Mouse (Mus musculus) inflammation-experienced regulatory T-cells (primary cell): ENCODE data around the gene Id3. TPM values are rescaled to one million over a fixed set of nuclear protein-coding genes. Genes with fewer than 3 reads are reported as not detected.

Experiments
- polyA plus RNA-seq, 2 experiments: library from polyadenylated mRNA; unstranded; fragments of 100-300 nt; shearing (Covaris generic); gene quantifications; one replicate each; pipeline ENCODE4 v1.2.1; 2017

Id3 gene
- 100 to 1,000 TPM; 145 to 201 TPM for polyA plus RNA-seq

DNA sequence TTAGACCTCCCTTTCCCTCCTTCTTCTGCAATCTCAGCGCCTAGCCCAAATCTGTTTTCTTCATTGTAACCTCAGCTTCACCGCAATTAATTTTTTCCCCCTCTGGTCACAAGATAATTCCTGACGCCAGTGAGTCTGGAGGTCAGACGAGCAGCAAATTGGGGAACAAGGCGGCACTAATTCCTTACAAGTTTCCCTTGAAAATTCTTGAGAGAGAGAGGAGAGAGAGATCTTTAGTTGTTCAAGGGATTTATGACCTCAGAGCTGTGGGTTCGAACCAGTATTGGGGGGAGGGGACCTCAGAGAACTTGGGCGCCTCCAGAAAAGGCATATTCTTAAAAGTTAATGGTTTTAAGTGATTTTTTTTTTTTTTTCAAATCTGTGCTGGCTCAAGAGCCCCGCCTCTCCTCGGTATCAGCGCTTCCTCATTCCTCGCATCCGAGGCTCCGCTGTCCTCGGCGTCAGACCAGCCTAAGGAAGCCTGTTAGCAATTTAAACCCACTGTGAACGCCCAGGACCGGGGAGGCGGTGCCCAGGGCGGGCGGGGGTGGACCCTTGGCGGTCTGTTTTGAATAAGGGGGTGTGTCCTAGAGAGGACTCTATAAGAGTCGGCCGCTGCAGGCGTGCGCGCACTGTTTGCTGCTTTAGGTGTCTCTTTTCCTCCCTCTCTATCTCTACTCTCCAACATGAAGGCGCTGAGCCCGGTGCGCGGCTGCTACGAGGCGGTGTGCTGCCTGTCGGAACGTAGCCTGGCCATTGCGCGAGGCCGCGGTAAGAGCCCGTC is at the start of gene Id3:
Gene Id3 (plus strand): TSS at position 305 of the 784 bp plus-strand sequence.

DNA sequence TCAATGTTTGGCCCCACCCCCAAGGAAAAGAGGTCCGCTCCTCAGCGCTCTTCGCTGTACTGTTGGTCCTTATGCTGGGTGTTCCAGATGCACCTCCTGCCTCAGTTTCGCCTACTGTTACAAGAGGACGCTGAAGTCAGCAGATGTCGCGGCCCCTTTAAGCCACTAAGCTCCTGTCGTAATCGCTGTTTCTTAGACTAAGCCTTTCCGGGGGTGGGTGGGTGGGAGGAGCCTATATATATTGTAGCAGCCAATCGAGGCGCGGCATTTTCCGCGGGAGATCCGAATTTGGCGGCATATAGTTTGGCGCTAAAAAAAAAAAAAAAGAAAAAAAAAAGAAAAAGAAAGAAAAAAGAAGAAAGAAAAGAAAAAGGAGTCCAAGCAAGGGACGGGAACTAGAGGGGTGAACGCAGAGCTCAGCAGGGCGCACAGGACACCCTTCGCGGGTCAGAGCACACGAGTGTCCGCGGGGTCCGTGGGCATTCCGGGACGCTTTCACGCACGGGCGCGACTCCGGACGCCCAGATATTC is 28.8 kb downstream of the Id3 start, which contains the start of gene E2f2:
Gene E2f2 (plus strand): TSS at position 384 of the 531 bp plus-strand sequence.

Other genes with a start within 250 kb of the Id3 start
- 10 to 100 TPM; 13.2 to 14.8 TPM for gene Cnr2, start 248.1 kb upstream of the Id3 start, polyA plus RNA-seq
- gene Fuca1, start 222.8 kb upstream of the Id3 start, polyA plus RNA-seq: 100 to 1,000 TPM in 1 of 2 experiments, 10 to 100 TPM in 1; 74.6 to 101 TPM
- 10 to 100 TPM; 69.9 to 82.9 TPM for gene Hmgcl, start 197.0 kb upstream of the Id3 start, polyA plus RNA-seq
- 10 to 100 TPM; 20.6 to 40.7 TPM for gene Gale, start 179.8 kb upstream of the Id3 start, polyA plus RNA-seq
- 100 to 1,000 TPM; 306 to 344 TPM for gene Lypla2, start 170.9 kb upstream of the Id3 start, polyA plus RNA-seq
- gene Pithd1, start 156.2 kb upstream of the Id3 start, polyA plus RNA-seq: 10 to 100 TPM; 68.2 to 78.0 TPM
- gene Eloa, start 121.7 kb upstream of the Id3 start, polyA plus RNA-seq: 10 to 100 TPM; 61.6 to 61.8 TPM
- gene Rpl11, start 90.1 kb upstream of the Id3 start, polyA plus RNA-seq: 100 to 1,000 TPM; 254 to 257 TPM
- 10 to 100 TPM; 13.7 to 15.3 TPM for gene E2f2, start 28.9 kb downstream of the Id3 start, polyA plus RNA-seq
- 1 to 10 TPM in 1 of 2 experiments, under 1 TPM in 1; 0.41 to 1.1 TPM for gene Asap3, start 62.9 kb downstream of the Id3 start, polyA plus RNA-seq
- under 1 TPM; 0.37 to 0.62 TPM for gene Tcea3, start 104.2 kb downstream of the Id3 start, polyA plus RNA-seq
- gene Zfp46, start 141.2 kb downstream of the Id3 start, polyA plus RNA-seq: 10 to 100 TPM; 14.3 to 15.2 TPM
- gene Hnrnpr, start 167.4 kb downstream of the Id3 start, polyA plus RNA-seq: 100 to 1,000 TPM; 104 to 108 TPM